Mouse (Mus musculus) liver, embryonic 14.5 days (tissue): ENCODE measurements around the gene Slc22a13. TPM values are rescaled to one million over a fixed set of nuclear protein-coding genes. Genes with fewer than 3 reads are reported as not detected.

ENCODE experiments used
- ATAC-seq: fragments of 200-750 bp; cut with Nextera tagmentation; 2 replicates; pipeline ENCODE4 v1.8.0; 2017; ENCODE audit warnings: moderate number of reproducible peaks, mild to moderate bottlenecking, moderate library complexity; ENCODE audit not compliant: insufficient read depth
- DNase-seq, 3 experiments: peaks; one replicate each; pipeline ENCODE4 v3.0.0-alpha.2; 2012 to 2013; ENCODE audit warnings: low read depth in 3 of 3, low spot score in 3 of 3
- H3K27ac ChIP-seq: fragments of 300-500 bp; sonication (generic); 2 replicates; pipeline ENCODE4 v1.5.1; 2014; ENCODE audit warnings: moderate library complexity, mild to moderate bottlenecking, control low read depth, inconsistent platforms
- H3K27me3 ChIP-seq: fragments of 300-500 bp; sonication (generic); 2 replicates; pipeline ENCODE4 v1.6.1; 2014; ENCODE audit warnings: mild to moderate bottlenecking, low read length, moderate library complexity; ENCODE audit not compliant: control insufficient read depth, insufficient read depth
- H3K36me3 ChIP-seq: fragments of 300-500 bp; sonication (generic); replicated peaks from 2 replicates; pipeline ENCODE4 v1.6.1; 2014; ENCODE audit warnings: low read depth; ENCODE audit not compliant: control insufficient read depth, insufficient read depth
- H3K4me1 ChIP-seq, 2 experiments: fragments of 200-500 bp in 1 of 2; fragments of 300-500 bp in 1 of 2; sonication (generic) in 1 of 2; replicated peaks; 2 replicates each; pipeline ENCODE4 v1.6.1; 2012 to 2014; ENCODE audit warnings: antibody characterized with exemption in 1 of 2, inconsistent platforms in 1 of 2, low read length in 1 of 2; ENCODE audit not compliant: control insufficient read depth in 2 of 2, insufficient read depth in 2 of 2
- H3K4me2 ChIP-seq: fragments of 300-500 bp; sonication (generic); 2 replicates; pipeline ENCODE4 v1.6.1; 2014; ENCODE audit warnings: low read depth, mild to moderate bottlenecking, control low read depth, moderate library complexity
- H3K4me3 ChIP-seq, 2 experiments: fragments of 200-500 bp in 1 of 2; fragments of 300-500 bp in 1 of 2; sonication (generic) in 1 of 2; 2 replicates each; pipeline ENCODE4 v1.5.1; 2012 to 2014; ENCODE audit warnings: low read depth in 2 of 2, low read length in 2 of 2, mild to moderate bottlenecking in 2 of 2, control low read depth in 1 of 2, inconsistent platforms in 1 of 2, moderate library complexity in 1 of 2; ENCODE audit not compliant: insufficient read depth in 1 of 2
- H3K9ac ChIP-seq: fragments of 300-500 bp; sonication (generic); replicated peaks from 2 replicates; pipeline ENCODE4 v1.6.1; 2014; ENCODE audit warnings: mild to moderate bottlenecking, control low read depth, moderate library complexity
- H3K9me3 ChIP-seq: fragments of 300-500 bp; sonication (generic); 2 replicates; pipeline ENCODE4 v1.6.1; 2016; ENCODE audit warnings: low read length, mixed read lengths; ENCODE audit not compliant: control insufficient read depth
- CTCF ChIP-seq: IDR thresholded peaks from 2 replicates; pipeline ENCODE4 v1.5.1; 2016; ENCODE audit warnings: antibody characterized with exemption, low read depth, control low read depth
- EP300 ChIP-seq: IDR thresholded peaks from 2 replicates; pipeline ENCODE4 v1.6.1; 2016; ENCODE audit warnings: antibody characterized with exemption, low read depth
- WGBS: fragments of 180-500 bp; shearing (Covaris S2); extraction: QIAGEN DNeasy Blood & Tissue Kit; methylation state at CpG from one replicate; pipeline ENCODE4 v1.1.7; 2014; ENCODE audit not compliant: insufficient replicate concordance; 5-methylcytosine and 5-hydroxymethylcytosine counted together
- polyA plus RNA-seq, 2 experiments: library from polyadenylated mRNA; depleted of rRNA in 1 of 2; stranded (reverse) in 1 of 2; unstranded in 1 of 2; fragments of >200 nt; fragmentation: Nextera tagmentation in 1 of 2; extraction: Ambion mirVana in 1 of 2; gene quantifications; 2 replicates each; pipeline versions ENCODE4 v1.2.1 to v1.2.3; 2012 to 2014

Gene Slc22a13
- polyA plus RNA-seq, 2 experiments: 0.02 TPM; not detected in 1

- no peak overlapping the region for H3K9ac ChIP-seq
- no peaks in the 10 kb centered on the region for H3K36me3 ChIP-seq
- no peak overlapping the region for H3K27ac ChIP-seq
- no peak overlapping the region for H3K4me2 ChIP-seq
- DNase-seq: no peak
- no peaks in the 10 kb centered on the region for H3K9me3 ChIP-seq
- no peak for TF ChIP-seq EP300
- no peak for TF ChIP-seq CTCF
- ATAC-seq: no peak
- H3K4me3 ChIP-seq: no peak overlapping the region
- 77% methylated on average over 5 of the region's 5 CpGs for WGBS
- no peaks in the 10 kb centered on the region for H3K4me1 ChIP-seq
- H3K27me3 ChIP-seq: no peaks in the 10 kb centered on the region
Observed at GRCm38 (mm10) chr9:119205756-119206155, 3.1 kb downstream of the Slc22a13 start.

GRCm38 (mm10) chr9:119203617-119204016 is 5.3 kb downstream of the Slc22a13 start:
- Histone ChIP-seq H3K27ac (no peak overlapping the region), H3K4me1 (no peaks in the 10 kb centered on the region), H3K27me3 (no peaks in the 10 kb centered on the region), H3K4me3 (no peak overlapping the region), H3K9ac (no peak overlapping the region), H3K9me3 (no peaks in the 10 kb centered on the region), H3K4me2 (no peak overlapping the region), H3K36me3 (no peaks in the 10 kb centered on the region)
- DNase-seq (no peak), ATAC-seq (no peak)
- WGBS: 69% methylated on average over 9 of the region's 9 CpGs
- TF ChIP-seq EP300 (no peak), CTCF (no peak)

- no peaks in the 10 kb centered on the region for H3K4me1 ChIP-seq
- no peaks in the 10 kb centered on the region for H3K36me3 ChIP-seq
- no peaks in the 10 kb centered on the region for H3K9me3 ChIP-seq
- no peak overlapping the region for H3K4me3 ChIP-seq
- H3K27me3 ChIP-seq: no peaks in the 10 kb centered on the region
- H3K27ac ChIP-seq: no peak overlapping the region
- no peak overlapping the region for H3K4me2 ChIP-seq
- DNase-seq (no peak), ATAC-seq (no peak)
- 65% methylated on average over 5 of the region's 5 CpGs for WGBS
- no peak overlapping the region for H3K9ac ChIP-seq
- TF ChIP-seq EP300: no peak
Observed at GRCm38 (mm10) chr9:119201653-119202052, 7.2 kb downstream of the Slc22a13 start.

GRCm38 (mm10) chr9:119199151-119199861 is 9.6 kb downstream of the Slc22a13 start:
- Histone ChIP-seq H3K9me3 (no peaks in the 10 kb centered on the region), H3K27me3 (no peaks in the 10 kb centered on the region), H3K9ac (no peak overlapping the region), H3K4me1 (no peaks in the 10 kb centered on the region), H3K27ac (no peak overlapping the region), H3K4me2 (no peak overlapping the region), H3K4me3 (no peak overlapping the region), H3K36me3 (no peaks in the 10 kb centered on the region)
- TF ChIP-seq CTCF: no peak
- TF ChIP-seq EP300: no peak
- WGBS: 61% methylated on average over 10 of the region's 10 CpGs
- ATAC-seq (no peak), DNase-seq (no peak)

- H3K27me3 ChIP-seq: no peaks in the 10 kb centered on the region
- peak; percentile 88 for TF ChIP-seq CTCF
- TF ChIP-seq EP300: no peak
- H3K27ac ChIP-seq: no peak overlapping the region
- no peaks in the 10 kb centered on the region for H3K9me3 ChIP-seq
- ATAC-seq (no peak), DNase-seq (peak; percentile 11 to 14 (median 13))
- no peak overlapping the region for H3K4me3 ChIP-seq
- no peaks in the 10 kb centered on the region for H3K36me3 ChIP-seq
- 37% methylated on average over 11 of the region's 11 CpGs for WGBS
- no peak overlapping the region for H3K4me2 ChIP-seq
- no peaks in the 10 kb centered on the region for H3K4me1 ChIP-seq
- no peak overlapping the region for H3K9ac ChIP-seq
Observed at GRCm38 (mm10) chr9:119192202-119192990, 16.5 kb downstream of the Slc22a13 start.
